Mouse (Mus musculus): ENCODE measurements around the gene Phf10. TPM values are rescaled to one million over a fixed set of nuclear protein-coding genes. Genes with fewer than 3 reads are reported as not detected.
"Not testable (repeated sequence)": the region's sequence is repeated elsewhere in the genome, so short reads cannot be mapped to it uniquely, and the experiment has no call there.

Phf10 gene
- polyA plus RNA-seq, 1 experiment = 136 TPM

GRCm38 (mm10) chr17:14912420-14912819 is 48.7 kb downstream of the Phf10 start:
- Histone ChIP-seq H3K4me3 (ENCODE audit: insufficient read depth, low read length) (no peak overlapping the region), H3K4me1 (ENCODE audit: control insufficient read depth, insufficient read depth, low read length) (no peaks in the 10 kb centered on the region), H3K27ac (ENCODE audit: insufficient read depth, low read length) (no peak overlapping the region)
- TF ChIP-seq CTCF (IDR thresholded peaks at IDR 0.05; ENCODE audit: borderline replicate concordance, insufficient read depth, low read length) (0 out of 2 replicates have a peak, but pooled peaks have one; percentile 5), POLR2A (IDR thresholded peaks at IDR 0.05; ENCODE audit: low read depth, low read length) (no peak)

GRCm38 (mm10) chr17:14910771-14911170 is 50.3 kb downstream of the Phf10 start:
- Histone ChIP-seq H3K4me1 (ENCODE audit: control insufficient read depth, insufficient read depth, low read length) (peaks cover 3% of the 10 kb centered on the region; the same call in 1 of the 2 replicates), H3K4me3 (ENCODE audit: insufficient read depth, low read length) (no peak overlapping the region), H3K27ac (ENCODE audit: insufficient read depth, low read length) (no peak overlapping the region)
- TF ChIP-seq POLR2A (IDR thresholded peaks at IDR 0.05; ENCODE audit: low read depth, low read length) (no peak), CTCF (IDR thresholded peaks at IDR 0.05; ENCODE audit: borderline replicate concordance, insufficient read depth, low read length) (no peak)

GRCm38 (mm10) chr17:14909331-14909730 is 51.7 kb downstream of the Phf10 start:
- no peak overlapping the region for H3K4me3 ChIP-seq (ENCODE audit: insufficient read depth, low read length)
- TF ChIP-seq CTCF (IDR thresholded peaks at IDR 0.05; ENCODE audit: borderline replicate concordance, insufficient read depth, low read length) = no peak
- no peak for TF ChIP-seq POLR2A (IDR thresholded peaks at IDR 0.05; ENCODE audit: low read depth, low read length)
- H3K4me1 ChIP-seq (ENCODE audit: control insufficient read depth, insufficient read depth, low read length) = peaks cover 5% of the 10 kb centered on the region
- no peak overlapping the region for H3K27ac ChIP-seq (ENCODE audit: insufficient read depth, low read length)

- Histone ChIP-seq H3K4me1 (ENCODE audit: control insufficient read depth, insufficient read depth, low read length) (peaks cover 5% of the 10 kb centered on the region), H3K4me3 (ENCODE audit: insufficient read depth, low read length) (no peak overlapping the region), H3K27ac (ENCODE audit: insufficient read depth, low read length) (no peak overlapping the region)
- TF ChIP-seq POLR2A (IDR thresholded peaks at IDR 0.05; ENCODE audit: low read depth, low read length) (no peak), CTCF (IDR thresholded peaks at IDR 0.05; ENCODE audit: borderline replicate concordance, insufficient read depth, low read length) (no peak)
These were observed 53.9 kb downstream of the Phf10 start for GRCm38 (mm10) chr17:14907136-14907535.

GRCm38 (mm10) chr17:14906611-14907010 is 54.5 kb downstream of the Phf10 start:
- Histone ChIP-seq H3K27ac (ENCODE audit: insufficient read depth, low read length) (no peak overlapping the region), H3K4me1 (ENCODE audit: control insufficient read depth, insufficient read depth, low read length) (peaks cover 5% of the 10 kb centered on the region), H3K4me3 (ENCODE audit: insufficient read depth, low read length) (no peak overlapping the region)
- TF ChIP-seq POLR2A (IDR thresholded peaks at IDR 0.05; ENCODE audit: low read depth, low read length) = no peak
- no peak for TF ChIP-seq CTCF (IDR thresholded peaks at IDR 0.05; ENCODE audit: borderline replicate concordance, insufficient read depth, low read length)

GRCm38 (mm10) chr17:14904637-14905265 is 56.3 kb downstream of the Phf10 start:
- Histone ChIP-seq H3K4me1 (ENCODE audit: control insufficient read depth, insufficient read depth, low read length) (peaks cover 5% of the 10 kb centered on the region), H3K27ac (ENCODE audit: insufficient read depth, low read length) (no peak overlapping the region), H3K4me3 (ENCODE audit: insufficient read depth, low read length) (no peak overlapping the region)
- TF ChIP-seq CTCF (IDR thresholded peaks at IDR 0.05; ENCODE audit: borderline replicate concordance, insufficient read depth, low read length) = no peak
- TF ChIP-seq POLR2A (IDR thresholded peaks at IDR 0.05; ENCODE audit: low read depth, low read length) = no peak

- TF ChIP-seq CTCF (IDR thresholded peaks at IDR 0.05; ENCODE audit: borderline replicate concordance, insufficient read depth, low read length) (no peak), POLR2A (IDR thresholded peaks at IDR 0.05; ENCODE audit: low read depth, low read length) (no peak)
- Histone ChIP-seq H3K27ac (ENCODE audit: insufficient read depth, low read length) (no peak overlapping the region), H3K4me3 (ENCODE audit: insufficient read depth, low read length) (no peak overlapping the region), H3K4me1 (ENCODE audit: control insufficient read depth, insufficient read depth, low read length) (peaks cover 5% of the 10 kb centered on the region)
These were observed 56.9 kb downstream of the Phf10 start for GRCm38 (mm10) chr17:14904206-14904605.

GRCm38 (mm10) chr17:14903212-14903611 is 57.9 kb downstream of the Phf10 start:
- Histone ChIP-seq H3K27ac (ENCODE audit: insufficient read depth, low read length) (no peak overlapping the region), H3K4me3 (ENCODE audit: insufficient read depth, low read length) (no peak overlapping the region), H3K4me1 (ENCODE audit: control insufficient read depth, insufficient read depth, low read length) (peaks cover 5% of the 10 kb centered on the region)
- TF ChIP-seq CTCF (IDR thresholded peaks at IDR 0.05; ENCODE audit: borderline replicate concordance, insufficient read depth, low read length) (no peak), POLR2A (IDR thresholded peaks at IDR 0.05; ENCODE audit: low read depth, low read length) (no peak)

- TF ChIP-seq CTCF (IDR thresholded peaks at IDR 0.05; ENCODE audit: borderline replicate concordance, insufficient read depth, low read length) = no peak
- no peak for TF ChIP-seq POLR2A (IDR thresholded peaks at IDR 0.05; ENCODE audit: low read depth, low read length)
- no peak overlapping the region for H3K27ac ChIP-seq (ENCODE audit: insufficient read depth, low read length)
These were observed 62.1 kb downstream of the Phf10 start for GRCm38 (mm10) chr17:14898972-14899371.

GRCm38 (mm10) chr17:14895058-14895457 is 66.0 kb downstream of the Phf10 start:
- not testable (repeated sequence) for H3K4me1 ChIP-seq (ENCODE audit: control insufficient read depth, insufficient read depth, low read length); H3K4me3 ChIP-seq (ENCODE audit: insufficient read depth, low read length); H3K27ac ChIP-seq (ENCODE audit: insufficient read depth, low read length)

More at GRCm38 (mm10) chr17:14898972-14899371, 62.1 kb downstream of the Phf10 start:
- H3K4me3 ChIP-seq (ENCODE audit: insufficient read depth, low read length) = no peak overlapping the region
- H3K4me1 ChIP-seq (ENCODE audit: control insufficient read depth, insufficient read depth, low read length) = no peaks in the 10 kb centered on the region

Other genes with a start within 250 kb of the Phf10 start
- 1.7 and 3.3 TPM in 2 replicates for gene Wdr27, start 18.1 kb downstream of the Phf10 start, polyA plus RNA-seq (2011; ENCODE audit: insufficient read length, low read depth, missing spikeins)
- gene 1600012H06Rik, start 18.1 kb downstream of the Phf10 start, polyA plus RNA-seq (2011; ENCODE audit: insufficient read length, low read depth, missing spikeins) = 35.5 and 43.6 TPM in 2 replicates
- 5.3 and 6.7 TPM in 2 replicates for gene 9030025P20Rik, start 17.2 kb upstream of the Phf10 start, polyA plus RNA-seq (2011; ENCODE audit: insufficient read length, low read depth, missing spikeins)
- gene Gm3417, start 17.5 kb upstream of the Phf10 start, polyA plus RNA-seq (2011; ENCODE audit: insufficient read length, low read depth, missing spikeins) = not detected in 2 replicates
- gene Gm3435, start 48.9 kb upstream of the Phf10 start, polyA plus RNA-seq (2011; ENCODE audit: insufficient read length, low read depth, missing spikeins) = 3.2 and 3.3 TPM in 2 replicates
- 47.8 and 67.9 TPM in 2 replicates for gene Ermard, start 79.9 kb upstream of the Phf10 start, polyA plus RNA-seq (2011; ENCODE audit: insufficient read length, low read depth, missing spikeins)
- gene Tcte3, start 80.2 kb upstream of the Phf10 start, polyA plus RNA-seq (2011; ENCODE audit: insufficient read length, low read depth, missing spikeins) = not detected in 2 replicates
- 1.1 and 1.6 TPM in 2 replicates for gene Gm3448, start 80.3 kb upstream of the Phf10 start, polyA plus RNA-seq (2011; ENCODE audit: insufficient read length, low read depth, missing spikeins)